Mouse (Mus musculus): Measurements from ENCODE around the gene Shisa8.

Shisa8 gene

DNA sequence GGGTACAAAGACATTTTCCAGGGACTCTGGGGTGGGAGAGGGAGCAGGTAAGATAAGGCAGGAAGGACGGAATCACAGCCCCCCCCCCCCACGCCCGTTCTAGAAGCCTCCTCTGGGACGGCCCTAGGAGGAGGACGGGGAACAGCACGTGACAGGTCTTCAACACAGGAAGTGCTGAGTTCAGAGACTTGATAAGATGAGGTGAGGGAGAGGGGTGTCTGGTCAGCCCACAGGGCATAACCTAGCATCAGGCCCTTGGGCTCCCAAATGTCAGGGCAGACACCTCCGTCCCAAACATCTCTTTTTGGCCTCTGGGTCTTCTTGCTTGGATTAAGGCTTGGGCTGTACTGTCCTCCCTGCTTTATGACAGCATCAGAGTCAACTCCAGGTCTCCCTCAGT lies 10.6 kb upstream of the Shisa8 start:
- DNase-seq (ENCODE audit: low read depth, low spot score) = no peak

DNA sequence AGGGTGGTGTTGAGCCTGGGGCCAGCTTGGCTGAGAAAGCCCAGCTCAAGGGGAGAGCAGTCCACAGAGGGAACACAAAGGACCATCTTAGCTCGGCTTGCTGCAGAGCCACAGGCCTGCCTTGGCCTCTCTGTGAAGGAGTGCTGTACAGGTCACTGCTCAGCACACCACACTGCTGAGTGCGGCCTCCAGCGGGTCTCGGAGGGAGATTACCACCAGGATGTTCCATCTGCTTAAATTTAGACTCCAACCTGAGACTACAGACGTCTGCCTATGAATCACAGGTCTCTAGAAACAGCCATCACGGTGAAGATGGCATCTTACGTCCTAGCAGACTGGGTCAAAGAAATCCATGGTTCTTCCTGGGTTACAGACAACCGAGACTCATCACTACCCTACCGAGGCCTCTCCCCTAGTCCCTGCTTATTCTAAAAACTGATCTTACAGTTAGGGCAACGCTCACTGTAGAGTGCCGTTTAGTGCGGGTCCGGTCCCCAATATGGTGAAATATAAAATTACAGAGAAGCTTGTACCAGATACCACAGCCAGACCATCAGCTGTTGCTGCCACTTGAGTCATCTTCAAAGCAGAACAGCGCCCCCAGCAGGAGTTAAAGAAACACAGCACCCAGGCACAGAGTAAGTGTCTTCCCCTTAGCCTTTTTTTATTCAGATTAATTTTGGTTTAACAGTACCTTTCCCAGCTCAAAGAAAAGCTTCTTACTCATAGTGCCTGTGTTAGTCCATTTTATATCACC lies 8.7 kb upstream of the Shisa8 start:
- DNase-seq (ENCODE audit: low read depth, low spot score) = no peak

- DNase-seq (ENCODE audit: low read depth, low spot score) = no peak
Measured at GRCm38 (mm10) chr15:82220003-82220675, 7.5 kb upstream of the Shisa8 start.

GRCm38 (mm10) chr15:82218778-82219666 lies 6.4 kb upstream of the Shisa8 start:
- DNase-seq (ENCODE audit: low read depth, low spot score) = no peak

GRCm38 (mm10) chr15:82217980-82218379 lies 5.4 kb upstream of the Shisa8 start:
- DNase-seq (ENCODE audit: low read depth, low spot score) = no peak

- DNase-seq (ENCODE audit: low read depth, low spot score) = no peak
Measured at GRCm38 (mm10) chr15:82217039-82217438, 4.4 kb upstream of the Shisa8 start.

DNA sequence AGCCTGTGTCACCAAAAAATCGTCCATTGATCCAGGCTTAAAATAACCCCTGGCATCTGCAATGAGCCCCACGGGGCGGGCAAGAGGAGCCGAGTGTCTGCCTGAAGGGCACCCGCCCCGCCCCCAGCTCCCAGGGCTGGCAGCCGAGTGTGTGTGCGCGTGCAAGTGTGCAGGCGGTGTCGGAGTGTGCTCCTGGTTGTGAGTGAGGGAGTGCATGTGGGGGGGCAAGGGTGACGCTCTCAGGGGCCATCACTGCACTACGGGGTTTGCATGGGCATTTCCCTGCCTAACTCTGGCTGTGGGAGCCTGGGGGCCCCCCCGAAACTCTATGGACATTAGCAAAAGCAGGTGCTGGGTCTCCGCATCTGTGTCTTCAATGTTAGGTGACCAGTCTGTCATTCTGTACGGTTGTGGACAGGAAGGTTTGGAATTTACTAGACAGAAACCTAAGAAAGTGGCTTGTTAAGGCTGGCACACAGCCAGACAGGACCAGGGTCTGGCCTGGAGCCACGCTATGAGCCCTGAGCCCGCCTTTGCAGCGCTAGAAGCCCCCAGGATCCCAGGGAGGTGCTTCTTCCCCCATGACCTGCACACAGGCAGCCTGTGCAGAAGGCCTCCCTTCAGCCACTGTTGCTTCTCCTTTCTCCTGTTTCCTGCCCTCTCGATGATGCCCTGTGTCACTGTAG lies 3.7 kb upstream of the Shisa8 start:
- DNase-seq (ENCODE audit: low read depth, low spot score) = no peak

- no peak for DNase-seq (ENCODE audit: low read depth, low spot score)
Measured at GRCm38 (mm10) chr15:82215332-82216046, 2.9 kb upstream of the Shisa8 start.

DNA sequence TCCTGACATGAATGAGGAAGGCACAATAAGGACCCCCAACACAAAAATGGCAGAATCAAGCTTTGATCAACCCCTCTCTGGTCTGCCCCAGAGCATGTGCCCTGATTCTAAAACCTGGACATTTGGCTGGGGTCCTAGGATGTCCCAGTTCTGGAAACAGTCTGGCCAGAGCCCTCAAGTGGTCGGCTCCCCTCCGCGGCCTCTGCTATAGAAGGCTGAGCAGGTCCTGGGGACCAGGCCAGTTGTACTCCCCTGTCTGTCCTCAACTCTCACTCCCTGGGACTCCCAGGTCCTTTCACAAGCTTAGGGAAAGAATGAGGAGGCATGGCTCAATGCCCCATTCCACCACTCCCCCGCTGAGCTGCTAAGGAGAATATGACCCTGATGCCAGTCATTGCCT lies 607 bp upstream of the Shisa8 start:
- DNase-seq (ENCODE audit: low read depth, low spot score) = no peak

- no peak for DNase-seq (ENCODE audit: low read depth, low spot score)
Measured at GRCm38 (mm10) chr15:82211911-82212751, 484 bp downstream of the Shisa8 start.

DNA sequence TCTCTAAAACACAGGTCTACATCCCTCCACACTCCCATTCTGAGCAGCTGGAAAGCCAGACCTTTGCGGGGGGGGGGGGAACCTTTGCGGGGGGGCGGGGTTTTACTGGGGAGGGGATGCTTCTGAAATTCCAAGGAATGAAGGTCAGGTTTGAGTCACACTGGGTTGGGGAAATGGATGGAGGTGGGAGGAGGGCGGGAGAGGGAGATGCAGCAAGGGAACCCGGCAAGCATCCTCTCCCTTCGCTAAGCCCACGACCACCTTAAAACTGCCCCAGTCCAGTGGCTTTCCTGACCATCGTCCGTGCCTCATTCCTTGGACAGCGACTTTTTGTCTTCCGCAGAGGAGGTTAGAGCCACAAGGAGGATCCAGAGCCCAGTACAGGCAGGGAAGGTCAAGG lies 1.3 kb downstream of the Shisa8 start:
- no peak for DNase-seq (ENCODE audit: low read depth, low spot score)

- no peak for DNase-seq (ENCODE audit: low read depth, low spot score)
Measured at GRCm38 (mm10) chr15:82210801-82211200, 1.8 kb downstream of the Shisa8 start.

- DNase-seq (ENCODE audit: low read depth, low spot score) = no peak
Measured at GRCm38 (mm10) chr15:82209295-82210050, 3.1 kb downstream of the Shisa8 start.

DNA sequence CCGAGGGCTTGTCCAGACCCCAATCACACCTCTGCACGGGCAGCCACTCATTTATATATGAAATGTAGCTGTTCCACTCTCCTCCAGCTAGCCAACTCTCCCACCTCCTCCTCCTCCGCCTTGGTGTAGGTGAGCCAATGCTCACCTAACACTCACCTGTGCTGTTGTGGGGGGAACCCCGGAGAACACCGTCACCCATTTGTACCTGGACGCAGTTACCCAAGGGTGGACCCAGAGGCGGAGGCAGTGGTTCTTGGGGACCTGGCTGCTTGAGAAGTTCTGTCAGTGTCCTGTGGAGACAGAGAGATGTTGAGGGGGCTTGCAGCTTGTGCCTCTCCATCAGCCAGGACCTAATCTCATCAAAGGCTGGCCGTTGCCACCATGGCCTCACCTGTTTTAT lies 4.3 kb downstream of the Shisa8 start:
- DNase-seq (ENCODE audit: low read depth, low spot score) = no peak

GRCm38 (mm10) chr15:82207504-82208219 lies 5.0 kb downstream of the Shisa8 start:
- no peak for DNase-seq (ENCODE audit: low read depth, low spot score)

GRCm38 (mm10) chr15:82207105-82207459 lies 5.5 kb downstream of the Shisa8 start:
- DNase-seq (ENCODE audit: low read depth, low spot score) = no peak

- peak; percentile 39 for DNase-seq (ENCODE audit: low read depth, low spot score)
Measured at GRCm38 (mm10) chr15:82206365-82207104, 6.1 kb downstream of the Shisa8 start.
